Mouse (Mus musculus) stomach, postnatal 0 days (tissue): Measurements from ENCODE around the gene Atad2b. TPM values are rescaled to one million over a fixed set of nuclear protein-coding genes. Genes with fewer than 3 reads are reported as not detected.

Experiments used
- ATAC-seq: fragments of 200-750 bp; cut with Nextera tagmentation; 2 replicates; pipeline ENCODE4 v1.8.0; 2017; ENCODE audit not compliant: low FRiP score, low TSS enrichment
- DNase-seq: peaks from one replicate; pipeline ENCODE4 v3.0.0-alpha.2; 2016; ENCODE audit warnings: low spot score
- H3K27ac ChIP-seq: fragments of 300-500 bp; sonication (generic); replicated peaks from 2 replicates; pipeline ENCODE4 v1.5.1; 2014; ENCODE audit warnings: mild to moderate bottlenecking, control low read depth
- H3K27me3 ChIP-seq: fragments of 300-500 bp; sonication (generic); 2 replicates; pipeline ENCODE4 v1.6.1; 2014; ENCODE audit warnings: low read length; ENCODE audit not compliant: control insufficient read depth, insufficient read depth
- H3K36me3 ChIP-seq: fragments of 300-500 bp; sonication (generic); 2 replicates; pipeline ENCODE4 v1.6.1; 2014; ENCODE audit warnings: low read length, mixed read lengths; ENCODE audit not compliant: control insufficient read depth, insufficient read depth
- H3K4me1 ChIP-seq: fragments of 300-500 bp; sonication (generic); replicated peaks from 2 replicates; pipeline ENCODE4 v1.6.1; 2014; ENCODE audit warnings: antibody characterized with exemption; ENCODE audit not compliant: control insufficient read depth, insufficient read depth
- H3K4me2 ChIP-seq: fragments of 300-500 bp; sonication (generic); replicated peaks from 2 replicates; pipeline ENCODE4 v1.6.1; 2014; ENCODE audit warnings: low read depth, mild to moderate bottlenecking, control low read depth, moderate library complexity
- H3K4me3 ChIP-seq: fragments of 300-500 bp; sonication (generic); 2 replicates; pipeline ENCODE4 v1.5.1; 2014; ENCODE audit warnings: low read depth, low read length, control low read depth
- H3K9ac ChIP-seq: fragments of 300-500 bp; sonication (generic); 2 replicates; pipeline ENCODE4 v1.6.1; 2014; ENCODE audit warnings: mild to moderate bottlenecking, low read length, control low read depth, mixed read lengths
- H3K9me3 ChIP-seq: fragments of 300-500 bp; sonication (generic); 2 replicates; pipeline ENCODE4 v1.6.1; 2016; ENCODE audit warnings: low read length; ENCODE audit not compliant: control insufficient read depth
- CTCF ChIP-seq: IDR thresholded peaks from 2 replicates; pipeline ENCODE4 v1.5.1; 2016; ENCODE audit warnings: antibody characterized with exemption, low read depth, mild to moderate bottlenecking, moderate library complexity
- EP300 ChIP-seq: optimal IDR thresholded peaks from 2 replicates; pipeline ENCODE3; 2016; ENCODE audit warnings: antibody characterized with exemption
- WGBS: fragments of 180-500 bp; shearing (Covaris S2); extraction: QIAGEN DNeasy Blood & Tissue Kit; methylation state at CpG from one replicate; pipeline ENCODE4 v1.1.7; 2014; 5-methylcytosine and 5-hydroxymethylcytosine counted together
- polyA plus RNA-seq: library from polyadenylated mRNA; unstranded; fragments of >200 nt; fragmentation: Nextera tagmentation; extraction: Ambion mirVana; gene quantifications from 2 replicates; pipeline ENCODE4 v1.2.1, GENCODE M21; 2015

Atad2b gene
- polyA plus RNA-seq, 1 experiment from 2014 or later, result 4.6 TPM

DNA sequence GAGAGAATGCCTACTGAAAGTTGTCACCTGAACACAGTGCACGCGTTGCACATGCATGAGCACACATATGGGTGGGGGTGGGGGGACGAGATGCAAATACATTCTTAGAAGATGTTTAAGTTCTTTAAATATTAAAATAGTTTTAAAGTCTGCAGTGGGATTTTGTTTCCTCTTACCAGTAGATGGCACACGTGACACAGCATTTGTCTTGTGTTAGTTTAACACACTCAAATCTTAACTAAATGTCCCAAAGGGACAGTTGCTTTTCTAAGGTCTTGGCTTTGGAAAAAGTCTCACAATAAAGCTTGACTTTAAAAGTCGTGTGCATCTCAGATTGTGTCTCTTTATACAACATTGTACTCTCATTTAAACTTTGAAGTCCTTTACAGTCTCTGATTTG, 111.9 kb downstream of the Atad2b start:
- Histone ChIP-seq H3K4me2 (no peak overlapping the region), H3K4me3 (no peak overlapping the region), H3K27ac (no peak overlapping the region), H3K36me3 (peaks cover 17% of the 10 kb centered on the region), H3K9ac (no peak overlapping the region), H3K9me3 (no peaks in the 10 kb centered on the region), H3K4me1 (no peaks in the 10 kb centered on the region), H3K27me3 (no peaks in the 10 kb centered on the region)
- no peak for DNase-seq
- WGBS, result 70% methylated on average over 5 of the region's 5 CpGs
- no peak for TF ChIP-seq EP300
- TF ChIP-seq CTCF, result peak; percentile 65
- ATAC-seq, result no peak

DNA sequence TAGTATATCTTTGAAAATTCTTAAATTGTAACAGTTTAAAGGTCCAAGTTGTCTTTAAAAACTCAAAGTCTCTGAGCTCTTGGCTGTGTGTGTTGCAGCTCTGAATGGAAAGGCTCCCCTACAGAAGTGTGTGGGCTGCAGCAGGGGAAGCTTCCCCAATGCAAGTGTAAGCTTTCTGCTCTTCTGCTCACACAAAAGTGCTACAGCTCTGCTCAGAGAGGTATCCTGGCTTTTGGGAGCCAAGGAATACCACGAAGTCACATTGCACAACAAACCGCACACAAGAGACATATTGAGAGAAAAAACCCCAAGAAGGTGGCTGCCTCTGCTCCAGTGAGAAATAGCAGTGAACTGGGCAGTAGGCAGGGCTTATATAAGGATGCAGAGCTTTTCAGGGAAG, 120.9 kb downstream of the Atad2b start:
- Histone ChIP-seq H3K27me3 (no peaks in the 10 kb centered on the region), H3K36me3 (peaks cover 6% of the 10 kb centered on the region; the same call in 1 of the 2 replicates), H3K4me2 (no peak overlapping the region), H3K27ac (no peak overlapping the region), H3K4me3 (no peak overlapping the region), H3K9me3 (no peaks in the 10 kb centered on the region), H3K9ac (no peak overlapping the region), H3K4me1 (no peaks in the 10 kb centered on the region)
- WGBS, result 100% methylated on average over 2 of the region's 2 CpGs
- TF ChIP-seq CTCF (no peak), EP300 (no peak)
- DNase-seq, result no peak
- no peak for ATAC-seq

DNA sequence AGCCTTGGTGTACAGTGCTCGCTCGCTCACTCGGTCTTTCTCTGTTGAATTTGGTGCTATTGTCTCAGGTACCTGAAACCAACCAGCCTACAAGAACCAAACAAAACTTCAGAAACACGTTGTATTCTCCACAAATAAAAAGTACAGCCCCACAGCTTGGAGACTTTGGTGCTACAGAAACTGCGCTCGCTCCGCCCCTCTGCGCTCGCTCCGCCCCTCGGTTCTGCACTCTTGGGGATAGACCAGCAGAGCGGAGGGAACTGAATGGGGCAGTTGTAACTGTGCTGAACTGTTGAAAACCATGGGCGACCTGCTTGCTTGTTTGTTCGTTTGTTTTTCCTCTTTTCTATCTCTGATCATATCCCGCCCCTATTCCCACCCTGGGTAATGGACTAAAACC, 127.0 kb downstream of the Atad2b start:
- TF ChIP-seq EP300, result no peak
- TF ChIP-seq CTCF, result no peak
- Histone ChIP-seq H3K27ac (no peak overlapping the region), H3K9ac (no peak overlapping the region), H3K36me3 (no peaks in the 10 kb centered on the region; the same call in 1 of the 2 replicates), H3K27me3 (no peaks in the 10 kb centered on the region), H3K4me3 (no peak overlapping the region), H3K4me2 (no peak overlapping the region), H3K4me1 (no peaks in the 10 kb centered on the region), H3K9me3 (no peaks in the 10 kb centered on the region)
- no peak for DNase-seq
- no peak for ATAC-seq
- WGBS, result 91% methylated on average over 15 of the region's 15 CpGs

DNA sequence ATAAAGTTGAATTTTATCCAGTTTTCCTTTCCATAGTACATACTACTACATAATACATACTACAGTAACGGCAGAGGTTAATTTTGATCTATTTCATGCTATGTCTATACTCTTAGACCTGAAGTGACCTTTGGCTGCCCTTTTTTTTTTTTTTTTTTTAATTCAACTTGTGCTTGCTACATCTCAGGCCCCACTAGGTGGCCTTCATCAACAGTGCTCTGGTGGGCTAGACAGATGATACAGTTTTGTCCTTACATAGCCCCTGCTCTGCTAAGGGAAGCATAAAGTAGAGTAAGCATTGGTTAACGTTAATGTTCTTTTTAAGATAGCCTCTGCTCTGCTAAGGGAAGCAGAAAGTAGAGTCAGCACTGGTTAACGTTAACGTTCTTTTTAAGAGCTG, 131.0 kb downstream of the Atad2b start:
- WGBS, result 87% methylated on average over 4 of the region's 4 CpGs
- ATAC-seq (no peak), DNase-seq (no peak)
- no peak overlapping the region for H3K9ac ChIP-seq
- peaks cover 11% of the 10 kb centered on the region for H3K9me3 ChIP-seq
- H3K27me3 ChIP-seq, result no peaks in the 10 kb centered on the region
- H3K36me3 ChIP-seq, result no peaks in the 10 kb centered on the region; the same call in 1 of the 2 replicates
- no peak overlapping the region for H3K4me2 ChIP-seq
- no peak overlapping the region for H3K4me3 ChIP-seq
- TF ChIP-seq EP300 (no peak), CTCF (no peak)
- H3K4me1 ChIP-seq, result no peaks in the 10 kb centered on the region
- H3K27ac ChIP-seq, result no peak overlapping the region

DNA sequence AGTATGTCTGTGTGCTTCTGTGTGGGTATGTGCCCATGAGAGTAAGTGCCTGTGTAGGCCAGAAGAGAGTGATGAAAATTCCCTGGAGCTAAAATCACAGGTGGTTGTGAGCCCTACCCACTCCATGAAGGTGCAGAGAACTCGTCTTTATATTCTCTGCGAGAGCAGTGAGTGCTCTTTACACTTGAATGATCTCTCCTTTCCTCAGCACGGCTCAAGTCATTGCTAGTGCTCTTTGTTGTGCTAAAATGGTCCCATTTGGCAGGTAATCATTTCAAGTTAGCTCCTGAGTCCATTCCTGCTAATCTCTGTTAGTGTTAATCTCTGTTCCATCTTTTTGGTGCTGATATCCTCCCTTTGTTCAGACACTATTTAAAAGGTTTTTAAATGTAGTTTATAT, 150.4 kb downstream of the Atad2b start:
- 62% methylated on average over 3 of the region's 3 CpGs for WGBS
- DNase-seq, result no peak
- no peak for ATAC-seq
- H3K27ac ChIP-seq, result no peak overlapping the region
- no peaks in the 10 kb centered on the region for H3K27me3 ChIP-seq
- no peak overlapping the region for H3K4me2 ChIP-seq
- TF ChIP-seq CTCF, result no peak
- no peak for TF ChIP-seq EP300
- H3K9ac ChIP-seq, result no peak overlapping the region
- no peaks in the 10 kb centered on the region for H3K9me3 ChIP-seq
- no peaks in the 10 kb centered on the region for H3K4me1 ChIP-seq
- H3K36me3 ChIP-seq, result no peaks in the 10 kb centered on the region
- no peak overlapping the region for H3K4me3 ChIP-seq

DNA sequence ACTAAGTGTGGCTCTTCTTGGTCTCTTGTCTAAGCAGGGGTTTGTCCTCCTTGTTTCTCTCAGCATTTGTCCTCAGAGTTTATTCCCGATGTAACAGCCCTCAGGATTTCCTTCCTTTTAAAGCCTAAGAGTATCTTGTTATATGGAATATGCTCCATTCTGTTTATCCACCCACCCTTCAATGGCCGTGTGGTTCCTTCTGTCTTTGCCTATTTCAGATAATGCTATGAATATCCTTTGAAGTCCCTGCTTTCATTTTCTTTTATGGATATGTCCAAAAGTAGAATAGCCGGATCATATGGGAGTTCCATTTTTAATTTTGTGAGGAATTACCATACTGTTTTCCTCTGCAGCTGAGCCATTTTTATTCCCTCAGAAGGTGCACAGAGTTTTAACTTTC, 153.0 kb downstream of the Atad2b start:
- no peak for ATAC-seq
- TF ChIP-seq EP300 (no peak), CTCF (no peak)
- Histone ChIP-seq H3K27ac (no peak overlapping the region), H3K4me1 (no peaks in the 10 kb centered on the region), H3K9me3 (no peaks in the 10 kb centered on the region), H3K4me3 (no peak overlapping the region), H3K4me2 (no peak overlapping the region), H3K36me3 (no peaks in the 10 kb centered on the region), H3K9ac (no peak overlapping the region), H3K27me3 (no peaks in the 10 kb centered on the region)
- 79% methylated on average over 3 of the region's 3 CpGs for WGBS
- DNase-seq, result no peak
